Mouse (Mus musculus) neural tube, embryonic 11.5 days (tissue): ENCODE data around the gene Psmg4. TPM values are rescaled to one million over a fixed set of nuclear protein-coding genes. Genes with fewer than 3 reads are reported as not detected.
A peak's percentile ranks its signal among the peaks of the same experiment; 100 is the strongest.

Experiments used
- ATAC-seq: fragments of 200-750 bp; cut with Nextera tagmentation; 2 replicates; pipeline ENCODE4 v1.8.0; 2017; ENCODE audit warnings: moderate number of reproducible peaks, mild to moderate bottlenecking, moderate TSS enrichment, moderate library complexity; ENCODE audit not compliant: insufficient read depth, low FRiP score, low TSS enrichment
- DNase-seq: peaks from one replicate; pipeline ENCODE4 v3.0.0-alpha.2; 2015; ENCODE audit warnings: low spot score
- H3K27ac ChIP-seq: fragments of 300-500 bp; sonication (generic); 2 replicates; pipeline ENCODE4 v1.5.1; 2014; ENCODE audit warnings: low read depth, mild to moderate bottlenecking, low read length
- H3K27me3 ChIP-seq: fragments of 300-500 bp; sonication (generic); 2 replicates; pipeline ENCODE4 v1.6.1; 2014; ENCODE audit warnings: mild to moderate bottlenecking, low read length, mixed read lengths; ENCODE audit not compliant: control insufficient read depth, insufficient read depth
- H3K36me3 ChIP-seq: fragments of 300-500 bp; sonication (generic); 2 replicates; pipeline ENCODE4 v1.6.1; 2014; ENCODE audit warnings: mild to moderate bottlenecking, low read length, moderate library complexity, mixed read lengths; ENCODE audit not compliant: control insufficient read depth, insufficient read depth
- H3K4me1 ChIP-seq: fragments of 300-500 bp; sonication (generic); 2 replicates; pipeline ENCODE4 v1.6.1; 2014; ENCODE audit warnings: low read length, mixed read lengths; ENCODE audit not compliant: control insufficient read depth, insufficient read depth
- H3K4me2 ChIP-seq: fragments of 300-500 bp; sonication (generic); 2 replicates; pipeline ENCODE4 v1.6.1; 2014; ENCODE audit warnings: low read depth, mild to moderate bottlenecking, moderate library complexity
- H3K4me3 ChIP-seq: fragments of 300-500 bp; sonication (generic); 2 replicates; pipeline ENCODE4 v1.5.1; 2014; ENCODE audit warnings: low read depth, low read length
- H3K9ac ChIP-seq: fragments of 300-500 bp; sonication (generic); 2 replicates; pipeline ENCODE4 v1.6.1; 2014; ENCODE audit warnings: mild to moderate bottlenecking, low read length
- H3K9me3 ChIP-seq: fragments of 300-500 bp; sonication (generic); 2 replicates; pipeline ENCODE4 v1.6.1; 2016; ENCODE audit warnings: low read length; ENCODE audit not compliant: control insufficient read depth
- WGBS: fragments of 180-500 bp; shearing (Covaris S2); extraction: QIAGEN DNeasy Blood & Tissue Kit; methylation state at CpG from one replicate; pipeline ENCODE4 v1.1.7; 2014; 5-methylcytosine and 5-hydroxymethylcytosine counted together
- polyA plus RNA-seq: library from polyadenylated mRNA; unstranded; fragments of >200 nt; fragmentation: Nextera tagmentation; extraction: Ambion mirVana; gene quantifications from 2 replicates; pipeline ENCODE4 v1.2.1, GENCODE M21; 2014

Gene Psmg4
- polyA plus RNA-seq, 1 experiment from 2014 or later: 92.6 TPM

DNA sequence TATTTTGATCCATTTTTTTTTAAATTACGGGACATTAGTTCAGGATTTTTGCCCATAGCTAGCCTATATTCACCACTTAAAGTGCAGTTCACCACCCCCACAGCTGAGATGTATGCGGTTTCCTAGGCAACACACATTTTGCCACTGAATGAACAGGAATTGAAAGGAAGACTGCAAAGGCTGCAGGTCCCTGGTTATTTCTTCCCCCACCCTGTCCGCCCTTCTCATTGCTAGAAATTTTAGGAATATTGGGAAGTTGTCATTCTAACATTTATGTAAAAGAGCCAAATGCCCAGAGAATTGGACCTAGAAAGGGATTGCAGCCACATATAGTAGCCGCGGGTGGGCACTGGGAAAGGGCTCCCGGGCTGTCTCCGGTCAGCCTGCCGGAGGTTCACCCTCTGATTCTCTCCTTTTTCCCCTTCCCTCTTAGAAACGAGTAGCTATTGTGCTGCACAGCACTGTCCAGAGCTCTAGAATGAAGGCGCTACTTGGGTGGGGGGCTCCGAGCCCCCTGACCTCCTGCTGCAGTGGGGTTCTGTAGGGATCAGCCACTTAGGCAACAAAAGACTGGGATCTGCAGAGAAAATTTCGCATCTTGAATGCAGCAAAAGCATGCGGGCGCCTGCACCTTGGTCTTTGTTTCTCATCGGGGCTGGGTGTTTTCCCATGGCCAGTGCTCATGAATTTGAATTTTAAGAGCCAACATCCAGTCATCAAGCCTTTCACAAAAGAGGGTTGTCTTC, 29.3 kb upstream of the Psmg4 start:
- H3K9me3 ChIP-seq: no peaks in the 10 kb centered on the region
- 3% methylated on average over 15 of the region's 15 CpGs for WGBS
- H3K36me3 ChIP-seq: no peaks in the 10 kb centered on the region
- peak overlapping the region; percentile 38 for H3K4me3 ChIP-seq
- H3K27ac ChIP-seq: peak overlapping the region; percentile 100
- ATAC-seq (0 out of 2 replicates have a peak, but pooled peaks have one; percentile 1), DNase-seq (peak; percentile 79)
- H3K27me3 ChIP-seq: no peaks in the 10 kb centered on the region
- peak overlapping the region; percentile 91 for H3K9ac ChIP-seq
- H3K4me1 ChIP-seq: peaks cover 7% of the 10 kb centered on the region; the same call in 1 of the 2 replicates
- H3K4me2 ChIP-seq: peak overlapping the region; percentile 82

DNA sequence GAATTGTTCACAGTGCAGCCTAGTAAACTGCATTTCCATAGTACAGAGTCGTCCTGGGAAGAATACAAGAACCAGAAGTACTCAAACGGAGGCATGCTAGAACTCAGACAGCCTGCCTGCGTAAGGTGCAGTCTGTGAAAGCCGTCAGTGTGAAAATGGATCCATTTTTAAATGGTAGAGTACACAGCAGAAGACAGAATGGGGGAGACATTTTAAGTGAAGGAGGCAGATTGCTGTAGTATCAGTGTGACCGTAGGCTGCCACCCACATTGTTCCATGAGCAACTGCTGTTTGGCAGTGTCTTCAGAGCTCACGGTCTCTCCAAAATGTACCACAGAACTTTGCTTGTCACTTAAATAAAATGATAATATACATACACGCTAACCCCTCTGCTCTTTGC, 28.5 kb upstream of the Psmg4 start:
- Histone ChIP-seq H3K4me1 (peaks cover 7% of the 10 kb centered on the region; the same call in 1 of the 2 replicates), H3K4me2 (peak overlapping the region; percentile 82), H3K27me3 (no peaks in the 10 kb centered on the region), H3K9ac (peak overlapping the region; percentile 91), H3K9me3 (no peaks in the 10 kb centered on the region), H3K4me3 (no peak overlapping the region), H3K36me3 (no peaks in the 10 kb centered on the region), H3K27ac (peak overlapping the region; percentile 100)
- peak; percentile 33 for DNase-seq
- no peak for ATAC-seq
- 35% methylated on average over 7 of the region's 7 CpGs for WGBS

DNA sequence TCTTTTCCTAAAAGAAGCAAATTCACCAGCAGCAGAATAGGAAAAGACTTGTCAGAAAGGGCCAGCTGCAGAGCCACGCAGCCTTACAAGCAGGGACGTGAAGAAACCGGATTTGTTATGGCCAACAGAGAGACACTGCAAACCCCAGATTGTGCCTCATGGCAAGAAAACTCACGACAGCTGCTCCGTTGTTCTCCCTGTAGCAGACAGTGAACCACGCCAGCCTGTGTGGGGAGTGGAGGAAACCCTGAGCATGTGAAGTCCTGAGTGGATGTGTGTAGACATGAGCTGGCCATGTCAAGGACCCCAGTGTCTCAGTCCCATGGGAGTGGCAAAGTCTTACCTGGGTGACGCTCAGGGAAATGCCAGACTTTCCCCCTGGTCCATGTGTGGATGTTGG, 26.2 kb upstream of the Psmg4 start:
- H3K27ac ChIP-seq: no peak overlapping the region
- ATAC-seq: no peak
- H3K4me1 ChIP-seq: peaks cover 7% of the 10 kb centered on the region; the same call in 1 of the 2 replicates

DNA sequence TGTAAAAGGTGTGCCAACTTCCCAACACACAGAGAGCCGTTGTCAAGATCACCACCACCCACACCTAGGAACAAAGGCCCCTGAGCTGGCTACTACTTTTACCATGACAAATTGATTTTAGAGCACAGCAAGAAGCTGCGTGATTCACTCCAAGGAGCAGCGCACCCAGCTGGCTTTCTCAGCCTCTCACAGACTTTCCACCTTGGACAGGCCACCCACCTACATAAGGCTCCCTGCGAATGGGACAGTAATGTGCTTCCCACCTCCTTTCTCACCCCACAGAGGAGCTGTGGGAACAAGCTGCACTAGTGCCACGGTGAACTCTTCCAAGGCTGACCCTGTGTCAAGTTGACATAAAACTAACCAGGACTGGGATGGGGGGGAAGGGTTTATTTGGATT, 19.4 kb upstream of the Psmg4 start:
- no peak overlapping the region for H3K4me3 ChIP-seq
- DNase-seq (no peak), ATAC-seq (peak; percentile 71)
- WGBS: 25% methylated on average over 5 of the region's 5 CpGs
- H3K9me3 ChIP-seq: no peaks in the 10 kb centered on the region
- no peak overlapping the region for H3K4me2 ChIP-seq
- H3K27ac ChIP-seq: no peak overlapping the region
- no peaks in the 10 kb centered on the region for H3K36me3 ChIP-seq
- H3K4me1 ChIP-seq: peaks cover 13% of the 10 kb centered on the region
- no peak overlapping the region for H3K9ac ChIP-seq
- no peaks in the 10 kb centered on the region for H3K27me3 ChIP-seq

More for the DNA sequence above, 26.2 kb upstream of the Psmg4 start:
- no peaks in the 10 kb centered on the region for H3K27me3 ChIP-seq
- WGBS: 73% methylated on average over 7 of the region's 7 CpGs
- no peaks in the 10 kb centered on the region for H3K9me3 ChIP-seq
- H3K4me3 ChIP-seq: no peak overlapping the region
- H3K9ac ChIP-seq: no peak overlapping the region
- DNase-seq: peak; percentile 17
- no peak overlapping the region for H3K4me2 ChIP-seq
- no peaks in the 10 kb centered on the region for H3K36me3 ChIP-seq

GRCm38 (mm10) chr13:34146916-34147315, 15.8 kb upstream of the Psmg4 start:
- no peak for DNase-seq
- ATAC-seq: no peak
- 56% methylated on average over 3 of the region's 3 CpGs for WGBS
- Histone ChIP-seq H3K4me3 (no peak overlapping the region), H3K27me3 (no peaks in the 10 kb centered on the region), H3K4me2 (no peak overlapping the region), H3K9ac (no peak overlapping the region), H3K36me3 (no peaks in the 10 kb centered on the region), H3K27ac (no peak overlapping the region), H3K4me1 (peaks cover 29% of the 10 kb centered on the region), H3K9me3 (no peaks in the 10 kb centered on the region)

- Histone ChIP-seq H3K9me3 (no peaks in the 10 kb centered on the region), H3K4me3 (peak overlapping the region; percentile 24; the same call in 1 of the 2 replicates), H3K4me1 (peaks cover 29% of the 10 kb centered on the region), H3K36me3 (no peaks in the 10 kb centered on the region), H3K9ac (peak overlapping the region; percentile 47), H3K27ac (peak overlapping the region; percentile 99), H3K4me2 (peak overlapping the region; percentile 54; the same call in 1 of the 2 replicates), H3K27me3 (no peaks in the 10 kb centered on the region)
- no peak for DNase-seq
- peak; percentile 5 for ATAC-seq
- 54% methylated on average over 3 of the region's 3 CpGs for WGBS
Observed at GRCm38 (mm10) chr13:34148181-34148580, 14.6 kb upstream of the Psmg4 start.

GRCm38 (mm10) chr13:34148767-34149392, 13.9 kb upstream of the Psmg4 start:
- peak overlapping the region; percentile 99 for H3K27ac ChIP-seq
- H3K4me1 ChIP-seq: peaks cover 26% of the 10 kb centered on the region
- ATAC-seq (peak; percentile 87), DNase-seq (peak; percentile 89)
- no peaks in the 10 kb centered on the region for H3K9me3 ChIP-seq
- H3K4me2 ChIP-seq: peak overlapping the region; percentile 54
- H3K9ac ChIP-seq: peak overlapping the region; percentile 47
- 2% methylated on average over 23 of the region's 23 CpGs for WGBS
- no peaks in the 10 kb centered on the region for H3K36me3 ChIP-seq
- H3K4me3 ChIP-seq: peak overlapping the region; percentile 24
- H3K27me3 ChIP-seq: no peaks in the 10 kb centered on the region

DNA sequence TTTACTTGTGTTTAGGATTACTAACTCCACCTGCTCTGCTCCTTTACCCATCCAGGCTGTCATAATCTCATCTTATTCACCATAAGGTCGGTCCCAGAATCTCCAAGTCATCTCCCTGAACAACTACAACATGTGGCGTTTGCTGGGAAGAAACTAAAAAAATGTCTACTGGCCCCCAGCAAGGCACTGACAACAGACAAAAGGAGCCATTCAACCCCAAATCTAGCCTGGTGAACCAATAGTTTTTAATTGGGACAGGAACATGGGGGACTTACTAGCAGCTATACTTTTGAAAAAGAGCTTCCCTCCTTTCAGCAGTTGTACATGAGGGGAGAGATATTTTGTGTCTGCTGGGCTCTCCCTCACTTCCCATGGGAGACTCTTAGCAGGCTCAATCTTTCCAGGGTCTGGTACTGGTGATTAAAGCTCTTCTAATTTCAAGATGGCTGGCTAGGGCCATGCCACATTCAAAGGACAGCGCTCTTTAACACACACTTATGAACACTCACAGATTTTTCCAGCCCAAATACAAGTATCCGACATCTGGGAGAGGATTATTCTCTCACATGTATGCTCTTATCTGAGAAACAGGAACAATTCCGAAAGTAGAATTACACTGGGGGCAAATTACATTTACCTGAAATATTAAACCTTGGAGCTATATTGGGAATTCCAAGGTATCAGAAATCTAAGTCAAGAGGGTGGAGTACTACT, 13.1 kb upstream of the Psmg4 start:
- no peak for ATAC-seq
- Histone ChIP-seq H3K9me3 (no peaks in the 10 kb centered on the region), H3K27me3 (no peaks in the 10 kb centered on the region), H3K27ac (peak overlapping the region; percentile 99), H3K4me1 (peaks cover 24% of the 10 kb centered on the region), H3K4me3 (peak overlapping the region; percentile 24), H3K36me3 (no peaks in the 10 kb centered on the region), H3K4me2 (peak overlapping the region; percentile 54), H3K9ac (peak overlapping the region; percentile 47)
- 50% methylated on average over 5 of the region's 5 CpGs for WGBS
- no peak for DNase-seq
